Mouse (Mus musculus) heart, embryonic 13.5 days (tissue): ENCODE data around the gene Lztfl1. TPM values are rescaled to one million over a fixed set of nuclear protein-coding genes. Genes with fewer than 3 reads are reported as not detected.
"Not testable (repeated sequence)": the region's sequence is repeated elsewhere in the genome, so short reads cannot be mapped to it uniquely, and the experiment has no call there.

Experiments used
- ATAC-seq: fragments of 200-750 bp; cut with Nextera tagmentation; 2 replicates; pipeline ENCODE4 v1.8.0; 2017; ENCODE audit warnings: moderate TSS enrichment; ENCODE audit not compliant: insufficient number of reproducible peaks, low FRiP score, low TSS enrichment; ENCODE audit errors: extremely low read depth
- H3K27ac ChIP-seq: fragments of 300-500 bp; sonication (generic); replicated peaks from 2 replicates; pipeline ENCODE4 v1.5.1; 2015; ENCODE audit warnings: moderate library complexity, mild to moderate bottlenecking, inconsistent platforms
- H3K27me3 ChIP-seq: fragments of 300-500 bp; sonication (generic); replicated peaks from 2 replicates; pipeline ENCODE4 v1.6.1; 2015; ENCODE audit warnings: mild to moderate bottlenecking, inconsistent platforms
- H3K36me3 ChIP-seq: fragments of 300-500 bp; sonication (generic); 2 replicates; pipeline ENCODE4 v1.6.1; 2015; ENCODE audit warnings: mild to moderate bottlenecking, inconsistent platforms
- H3K4me1 ChIP-seq: fragments of 300-500 bp; sonication (generic); 2 replicates; pipeline ENCODE4 v1.6.1; 2015; ENCODE audit warnings: inconsistent platforms
- H3K4me2 ChIP-seq: fragments of 300-500 bp; sonication (generic); 2 replicates; pipeline ENCODE4 v1.6.1; 2015; ENCODE audit warnings: inconsistent platforms, mild to moderate bottlenecking, moderate library complexity
- H3K4me3 ChIP-seq: fragments of 300-500 bp; sonication (generic); 2 replicates; pipeline ENCODE4 v1.5.1; 2015; ENCODE audit warnings: moderate library complexity, mild to moderate bottlenecking, inconsistent platforms
- H3K9ac ChIP-seq: fragments of 300-500 bp; sonication (generic); 2 replicates; pipeline ENCODE4 v1.6.1; 2015; ENCODE audit warnings: inconsistent platforms, mild to moderate bottlenecking, moderate library complexity
- H3K9me3 ChIP-seq: fragments of 300-500 bp; sonication (generic); 2 replicates; pipeline ENCODE4 v1.6.1; 2016; ENCODE audit warnings: inconsistent platforms
- WGBS: fragments of 180-500 bp; shearing (Covaris S2); methylation state at CpG from one replicate; pipeline ENCODE4 v1.1.7; 2015; ENCODE audit warnings: mixed read lengths; 5-methylcytosine and 5-hydroxymethylcytosine counted together
- polyA plus RNA-seq: library from polyadenylated mRNA; unstranded; fragments of >200 nt; fragmentation: Nextera tagmentation; extraction: Ambion mirVana; gene quantifications from 2 replicates; pipeline ENCODE4 v1.2.1, GENCODE M21; 2015

The Lztfl1 gene
- polyA plus RNA-seq, 1 experiment from 2014 or later: 29.3 TPM

DNA sequence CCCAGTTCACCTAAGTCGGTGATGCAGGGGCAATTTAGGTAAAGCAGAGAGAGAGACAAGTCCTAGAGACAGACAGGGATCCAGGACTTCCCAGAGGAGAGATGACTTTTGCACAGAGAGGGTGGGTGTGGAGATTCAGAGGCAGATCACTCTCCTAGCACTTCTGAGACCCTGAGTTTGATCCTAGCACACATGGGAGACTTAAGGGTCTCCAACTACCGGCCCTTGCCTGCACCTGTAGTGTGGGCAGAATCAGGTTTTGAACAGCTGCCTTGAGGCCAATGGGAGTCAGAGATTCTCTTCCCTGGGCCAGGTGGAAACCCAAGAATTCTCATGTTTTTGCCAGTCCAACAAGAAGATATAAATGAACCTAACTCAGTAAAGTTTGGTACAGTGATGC is 38.3 kb downstream of the Lztfl1 start:
- Histone ChIP-seq H3K36me3 (no peaks in the 10 kb centered on the region), H3K4me1 (peaks cover 8% of the 10 kb centered on the region), H3K9ac (no peak overlapping the region), H3K27ac (no peak overlapping the region), H3K27me3 (peaks cover 96% of the 10 kb centered on the region), H3K9me3 (no peaks in the 10 kb centered on the region), H3K4me3 (peak overlapping the region; percentile 53), H3K4me2 (peak overlapping the region; percentile 79)
- WGBS: 25% methylated on average over 2 of the region's 2 CpGs
- ATAC-seq: no peak

DNA sequence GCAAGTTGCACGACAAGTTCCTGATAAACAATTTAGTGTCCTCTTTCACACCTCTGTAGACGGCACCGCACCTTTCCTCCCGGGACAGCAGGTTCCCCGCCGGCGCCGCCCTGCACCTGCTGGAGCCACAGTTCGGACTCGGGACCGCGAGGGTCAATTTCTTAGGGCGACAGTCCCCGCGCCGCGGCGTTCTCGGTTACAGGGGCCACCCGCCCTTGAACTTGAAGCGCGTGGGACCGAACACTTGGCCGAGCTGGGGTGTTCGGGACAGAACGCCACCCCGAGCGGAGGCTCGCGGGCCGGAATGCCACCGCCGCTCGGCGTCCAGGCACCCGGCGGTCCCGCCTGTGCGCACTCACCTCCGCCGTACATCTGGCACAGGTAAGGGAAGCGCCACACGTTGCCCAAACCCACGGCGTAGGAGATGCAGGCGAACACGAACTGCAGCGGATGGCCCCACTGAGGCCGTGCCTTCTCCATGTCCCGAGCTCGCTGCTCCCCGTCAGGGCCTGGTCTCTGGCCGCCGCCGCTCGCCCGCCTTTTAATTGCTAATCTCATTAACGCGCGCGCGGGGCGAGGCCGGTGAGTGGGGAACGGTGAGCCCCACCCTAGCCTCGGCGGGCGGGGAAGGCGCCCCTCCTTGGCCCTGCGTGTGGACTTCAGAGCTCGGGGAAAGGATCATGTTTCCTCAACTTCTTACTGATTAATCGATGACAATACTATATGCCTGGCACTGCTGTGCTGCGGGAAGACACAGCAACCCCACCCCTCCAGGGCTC is 39.0 kb downstream of the Lztfl1 start, which contains the start of the genes Ccr9 and Slc6a20a:
Gene Ccr9, plus strand, starts transcription at position 113 of the 779 bp plus-strand sequence.
Gene Slc6a20a, minus strand, starts transcription at position 559 of the 779 bp plus-strand sequence.
- Histone ChIP-seq H3K4me3 (peak within 1 kb of the TSS; percentile 53), H3K27ac (no peak within 1 kb of the TSS), H3K27me3 (peaks cover 98% of the 10 kb centered on the region), H3K9ac (peak within 1 kb of the TSS; percentile 55), H3K9me3 (no peaks in the 10 kb centered on the region), H3K36me3 (no peaks in the 10 kb centered on the region), H3K4me2 (peak within 1 kb of the TSS; percentile 79), H3K4me1 (peaks cover 8% of the 10 kb centered on the region)
- ATAC-seq: no peak
- WGBS: 1% methylated on average over 73 of the region's 73 CpGs

DNA sequence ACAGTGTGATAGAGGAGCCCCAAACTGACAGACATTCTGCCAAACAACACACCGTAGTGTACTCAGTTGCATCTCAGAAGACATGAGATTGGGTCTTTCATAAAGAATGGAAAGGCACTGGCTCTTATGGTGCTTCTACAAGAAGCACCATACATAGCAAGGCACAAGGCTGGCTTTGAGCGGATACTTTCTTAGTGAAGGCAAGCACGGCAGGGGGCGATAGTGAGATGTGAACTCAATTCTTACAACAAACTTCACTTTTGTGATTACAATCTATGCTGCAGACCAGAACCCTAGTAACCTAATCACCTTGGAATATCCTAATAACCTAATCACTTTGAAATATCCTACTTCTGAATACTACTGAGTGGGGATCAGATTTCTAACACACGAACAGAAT is 51.9 kb downstream of the Lztfl1 start:
- H3K9me3 ChIP-seq: no peaks in the 10 kb centered on the region
- 53% methylated on average over 5 of the region's 5 CpGs for WGBS
- ATAC-seq: no peak
- no peak overlapping the region for H3K9ac ChIP-seq
- H3K4me2 ChIP-seq: no peak overlapping the region
- H3K4me3 ChIP-seq: no peak overlapping the region
- H3K27me3 ChIP-seq: no peaks in the 10 kb centered on the region; the same call in 1 of the 2 replicates
- no peak overlapping the region for H3K27ac ChIP-seq
- H3K36me3 ChIP-seq: no peaks in the 10 kb centered on the region
- H3K4me1 ChIP-seq: no peaks in the 10 kb centered on the region

DNA sequence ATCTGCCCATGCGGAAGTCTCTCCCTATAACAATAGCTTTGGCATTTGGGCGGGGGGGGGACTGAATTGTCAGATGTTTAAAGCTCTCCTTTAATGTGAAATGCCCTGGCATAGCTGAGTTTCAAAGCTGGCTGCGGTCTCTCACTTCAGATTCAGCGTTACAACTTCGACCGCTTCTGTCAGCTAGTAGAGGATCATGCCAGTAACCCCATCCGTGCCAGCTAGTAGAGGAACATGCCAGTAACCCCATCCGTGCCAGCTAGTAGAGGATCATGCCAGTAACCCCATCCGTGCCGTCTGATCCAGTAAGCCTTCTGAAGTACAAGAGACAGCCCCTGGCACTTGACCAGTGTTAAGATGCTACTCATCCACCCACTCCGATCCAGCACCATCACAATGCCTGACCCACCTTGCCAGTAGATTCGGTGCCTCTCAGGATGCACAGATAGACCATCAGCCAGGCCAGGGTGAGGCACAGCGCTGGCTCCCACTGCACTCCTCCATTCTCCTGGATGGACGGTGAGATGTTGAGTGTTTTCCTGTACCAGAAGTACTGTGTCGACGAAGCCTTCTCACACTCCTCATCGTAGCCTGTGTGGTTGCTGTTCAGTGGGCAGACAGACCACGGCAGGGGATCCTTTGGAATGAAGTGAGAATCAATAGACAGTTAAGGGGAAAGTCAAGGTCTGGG is 57.4 kb downstream of the Lztfl1 start:
- whole genome bisulfite sequencing: 76% methylated on average over 18 of the region's 18 CpGs
- not testable (repeated sequence) for ATAC-seq, H3K4me2 ChIP-seq, H3K36me3 ChIP-seq, H3K9me3 ChIP-seq, H3K27ac ChIP-seq, H3K9ac ChIP-seq, H3K4me3 ChIP-seq, H3K4me1 ChIP-seq
- peaks cover 16% of the 10 kb centered on the region; the same call in 1 of the 2 replicates for H3K27me3 ChIP-seq

DNA sequence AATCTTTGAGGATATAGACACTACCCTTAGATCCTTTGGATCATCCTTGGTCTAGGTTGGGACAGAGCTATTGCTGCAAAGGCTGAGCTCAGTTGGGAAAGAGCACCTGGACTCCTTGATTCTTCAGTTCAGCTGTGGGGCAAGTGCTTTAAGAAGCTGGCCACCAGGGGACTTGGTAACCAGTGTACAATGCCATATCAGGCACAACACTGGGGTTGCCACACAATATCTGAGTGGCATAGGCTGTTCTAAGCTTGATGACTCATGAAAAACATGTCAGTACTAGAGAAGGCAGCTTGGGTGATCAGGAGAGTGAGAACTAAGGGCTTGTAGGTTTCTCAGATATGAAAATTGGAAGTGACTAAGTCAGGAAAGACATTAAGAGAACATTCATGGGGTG is 58.5 kb downstream of the Lztfl1 start:
- ATAC-seq: no peak
- Histone ChIP-seq H3K9me3 (no peaks in the 10 kb centered on the region), H3K27ac (no peak overlapping the region), H3K4me3 (no peak overlapping the region), H3K4me2 (no peak overlapping the region), H3K4me1 (no peaks in the 10 kb centered on the region), H3K27me3 (peaks cover 17% of the 10 kb centered on the region; the same call in 1 of the 2 replicates), H3K9ac (no peak overlapping the region), H3K36me3 (no peaks in the 10 kb centered on the region)

DNA sequence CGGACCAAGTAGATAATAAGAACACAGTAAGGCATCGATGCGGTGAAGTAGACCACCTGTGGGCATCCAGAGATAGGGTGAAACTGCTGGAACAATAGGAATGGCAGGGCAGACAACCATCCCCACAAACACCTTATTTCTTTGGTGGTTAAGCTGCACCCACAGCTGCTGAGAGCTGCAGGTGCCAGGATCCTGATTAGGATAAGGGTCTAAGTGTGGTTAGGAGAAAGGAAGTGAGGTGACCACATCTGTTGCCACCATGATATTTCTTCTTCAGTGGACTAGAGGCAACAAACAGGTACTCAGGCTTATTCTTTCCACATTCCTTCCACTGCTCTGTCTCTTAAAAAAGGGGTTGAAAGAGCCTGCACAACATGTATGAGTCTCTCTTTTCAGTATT is 60.0 kb downstream of the Lztfl1 start:
- peaks cover 17% of the 10 kb centered on the region; the same call in 1 of the 2 replicates for H3K27me3 ChIP-seq
- H3K4me2 ChIP-seq: no peak overlapping the region
- no peaks in the 10 kb centered on the region for H3K9me3 ChIP-seq
- H3K4me3 ChIP-seq: no peak overlapping the region
- no peak overlapping the region for H3K27ac ChIP-seq
- no peaks in the 10 kb centered on the region for H3K36me3 ChIP-seq
- ATAC-seq: no peak
- H3K9ac ChIP-seq: no peak overlapping the region
- 69% methylated on average over 3 of the region's 3 CpGs for WGBS
- no peaks in the 10 kb centered on the region for H3K4me1 ChIP-seq

DNA sequence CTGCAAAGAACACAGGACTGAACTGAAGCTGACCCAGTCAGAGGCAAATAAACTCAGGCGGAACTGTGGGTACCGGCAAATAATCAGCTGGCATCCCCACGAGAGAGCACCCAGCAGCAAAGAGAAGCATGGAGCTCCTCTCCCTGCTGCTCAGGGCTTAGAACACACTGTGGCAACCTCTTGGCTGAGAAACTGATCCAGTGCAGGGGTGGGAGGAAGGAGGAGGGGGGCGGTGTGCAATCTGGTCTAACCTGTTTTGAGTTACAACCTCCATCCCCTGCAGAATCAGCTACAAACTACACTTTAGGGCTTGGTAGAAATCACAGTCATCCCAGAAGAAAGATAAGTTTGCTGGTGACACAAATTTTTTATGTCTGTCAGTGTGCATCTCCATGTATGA is 66.1 kb downstream of the Lztfl1 start:
- Histone ChIP-seq H3K4me2 (no peak overlapping the region), H3K27me3 (0 out of 2 replicates have a peak, but pooled peaks cover 3% of the 10 kb centered on the region), H3K27ac (no peak overlapping the region), H3K36me3 (no peaks in the 10 kb centered on the region), H3K4me3 (no peak overlapping the region), H3K9me3 (no peaks in the 10 kb centered on the region), H3K4me1 (no peaks in the 10 kb centered on the region), H3K9ac (no peak overlapping the region)
- 48% methylated on average over 4 of the region's 4 CpGs for WGBS
- ATAC-seq: no peak

DNA sequence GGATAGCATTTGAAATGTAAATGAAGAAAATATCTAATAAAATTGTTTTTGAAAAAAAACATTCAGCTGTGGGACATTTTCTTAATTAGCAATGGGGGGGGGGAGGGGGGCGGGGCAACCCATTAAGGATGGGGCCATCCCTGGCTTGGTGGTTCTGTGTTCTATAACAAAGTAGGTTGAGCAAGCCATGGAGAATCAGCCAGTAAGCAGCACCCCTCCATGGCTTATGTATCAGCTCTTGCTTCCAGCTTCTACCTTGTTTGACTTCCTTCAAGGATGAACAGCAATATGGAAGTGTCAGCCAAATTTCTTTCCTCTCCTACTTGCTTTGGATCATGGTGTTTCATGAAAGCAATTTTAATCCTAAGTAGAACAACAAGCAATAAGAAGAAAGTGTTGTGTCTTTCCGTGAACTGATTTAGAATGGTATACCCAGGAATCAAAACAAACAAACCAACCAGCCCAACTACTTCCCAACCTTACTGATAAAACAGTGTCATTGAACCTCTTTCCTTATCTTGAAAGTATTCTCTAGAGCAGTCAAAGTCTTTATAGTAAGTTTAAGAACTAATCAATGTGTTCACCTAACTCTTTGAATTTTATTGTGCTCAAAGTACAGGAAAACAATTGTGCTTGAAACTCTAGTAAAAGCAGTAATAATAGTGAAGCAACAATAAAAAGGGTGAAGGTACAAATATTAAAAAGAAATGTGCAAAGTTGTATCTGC is 67.5 kb downstream of the Lztfl1 start:
- 57% methylated on average over 2 of the region's 2 CpGs for WGBS
- no peak overlapping the region for H3K27ac ChIP-seq
- no peaks in the 10 kb centered on the region for H3K36me3 ChIP-seq
- H3K9me3 ChIP-seq: no peaks in the 10 kb centered on the region
- no peak overlapping the region for H3K4me2 ChIP-seq
- H3K27me3 ChIP-seq: no peaks in the 10 kb centered on the region
- no peak for ATAC-seq
- no peak overlapping the region for H3K4me3 ChIP-seq
- no peaks in the 10 kb centered on the region for H3K4me1 ChIP-seq
- no peak overlapping the region for H3K9ac ChIP-seq

Other genes with a start within 250 kb of the Lztfl1 start
- 34.6 and 36.1 TPM in 2 replicates for gene Limd1, start 239.0 kb downstream of the Lztfl1 start, polyA plus RNA-seq
- 37.6 and 41.7 TPM in 2 replicates for gene Sacm1l, start 187.9 kb downstream of the Lztfl1 start, polyA plus RNA-seq
- gene Slc6a20b, start 85.1 kb downstream of the Lztfl1 start, polyA plus RNA-seq: 0.03 and 0.11 TPM in 2 replicates
- 0.10 and 0.15 TPM in 2 replicates for gene Ccr9, start 39.3 kb downstream of the Lztfl1 start, polyA plus RNA-seq
- 0.10 TPM in 1 of 2 replicates, not detected in the other for gene Slc6a20a, start 38.8 kb downstream of the Lztfl1 start, polyA plus RNA-seq
- 0.17 and 0.23 TPM in 2 replicates for gene Cxcr6, start 88.8 kb upstream of the Lztfl1 start, polyA plus RNA-seq
- gene Fyco1, start 134.2 kb upstream of the Lztfl1 start, polyA plus RNA-seq: 23.9 and 27.0 TPM in 2 replicates
- gene Xcr1, start 144.3 kb upstream of the Lztfl1 start, polyA plus RNA-seq: not detected in 2 replicates